Mouse (Mus musculus): ENCODE data around the gene Fkbp2.

Gene Fkbp2

GRCm38 (mm10) chr19:6971644-6972043 is 8.7 kb downstream of the Fkbp2 start:
- no peak for DNase-seq (ENCODE audit: low read depth, low spot score)

- no peak for DNase-seq (ENCODE audit: low read depth, low spot score)
Observed at GRCm38 (mm10) chr19:6970460-6971085, 9.7 kb downstream of the Fkbp2 start.

- no peak for DNase-seq (ENCODE audit: low read depth, low spot score)
Observed at GRCm38 (mm10) chr19:6969665-6970381, 10.5 kb downstream of the Fkbp2 start.

GRCm38 (mm10) chr19:6969291-6969664 is 11.0 kb downstream of the Fkbp2 start:
- no peak for DNase-seq (ENCODE audit: low read depth, low spot score)

GRCm38 (mm10) chr19:6968491-6969271 is 11.6 kb downstream of the Fkbp2 start:
- DNase-seq (ENCODE audit: low read depth, low spot score), result no peak

GRCm38 (mm10) chr19:6956461-6956860 is 23.8 kb downstream of the Fkbp2 start:
- no peak for DNase-seq (ENCODE audit: low read depth, low spot score)

- no peak for DNase-seq (ENCODE audit: low read depth, low spot score)
Observed at GRCm38 (mm10) chr19:6955424-6955823, 24.9 kb downstream of the Fkbp2 start.

- no peak for DNase-seq (ENCODE audit: low read depth, low spot score)
Observed at GRCm38 (mm10) chr19:6954046-6954445, 26.3 kb downstream of the Fkbp2 start.

- DNase-seq (ENCODE audit: low read depth, low spot score), result no peak
Observed at GRCm38 (mm10) chr19:6952712-6953037, 27.6 kb downstream of the Fkbp2 start.

GRCm38 (mm10) chr19:6951994-6952711 is 28.1 kb downstream of the Fkbp2 start:
- DNase-seq (ENCODE audit: low read depth, low spot score), result peak; percentile 26

GRCm38 (mm10) chr19:6951381-6951968 is 28.8 kb downstream of the Fkbp2 start:
- DNase-seq (ENCODE audit: low read depth, low spot score), result peak; percentile 83

GRCm38 (mm10) chr19:6950613-6951153 is 29.6 kb downstream of the Fkbp2 start:
- DNase-seq (ENCODE audit: low read depth, low spot score), result no peak

- DNase-seq (ENCODE audit: low read depth, low spot score), result no peak
Observed at GRCm38 (mm10) chr19:6949951-6950350, 30.4 kb downstream of the Fkbp2 start.

- DNase-seq (ENCODE audit: low read depth, low spot score), result no peak
Observed at GRCm38 (mm10) chr19:6949532-6949931, 30.8 kb downstream of the Fkbp2 start.

GRCm38 (mm10) chr19:6948186-6948585 is 32.1 kb downstream of the Fkbp2 start:
- DNase-seq (ENCODE audit: low read depth, low spot score), result no peak

- no peak for DNase-seq (ENCODE audit: low read depth, low spot score)
Observed at GRCm38 (mm10) chr19:6947742-6948141, 32.6 kb downstream of the Fkbp2 start.

GRCm38 (mm10) chr19:6943709-6944108 is 36.6 kb downstream of the Fkbp2 start:
- no peak for DNase-seq (ENCODE audit: low read depth, low spot score)

GRCm38 (mm10) chr19:6942764-6943163 is 37.5 kb downstream of the Fkbp2 start:
- no peak for DNase-seq (ENCODE audit: low read depth, low spot score)

- peak; percentile 80 for DNase-seq (ENCODE audit: low read depth, low spot score)
Observed at GRCm38 (mm10) chr19:6942249-6942691, 38.0 kb downstream of the Fkbp2 start, which contains the start of gene Gpr137. Gpr137 (minus strand) TSS chr19:6942480.

GRCm38 (mm10) chr19:6941372-6942248 is 38.7 kb downstream of the Fkbp2 start, which contains the start of gene Bad:
Bad (plus strand) TSS chr19:6941861.
- DNase-seq (ENCODE audit: low read depth, low spot score), result peak; percentile 88
